Mouse (Mus musculus) kidney, embryonic 16.5 days (tissue): ENCODE measurements around the gene Rnf43. TPM values are rescaled to one million over a fixed set of nuclear protein-coding genes. Genes with fewer than 3 reads are reported as not detected.

Experiments
- ATAC-seq: fragments of 200-750 bp; cut with Nextera tagmentation; 2 replicates; pipeline ENCODE4 v1.8.0; 2017; ENCODE audit warnings: moderate TSS enrichment; ENCODE audit not compliant: low FRiP score, low TSS enrichment
- H3K27ac ChIP-seq: fragments of 300-500 bp; sonication (generic); 2 replicates; pipeline ENCODE4 v1.5.1; 2014; ENCODE audit warnings: low read length
- H3K27me3 ChIP-seq: fragments of 300-500 bp; sonication (generic); 2 replicates; pipeline ENCODE4 v1.6.1; 2014; ENCODE audit warnings: low read length, control low read depth, mixed read lengths; ENCODE audit not compliant: insufficient read depth
- H3K36me3 ChIP-seq: fragments of 300-500 bp; sonication (generic); 2 replicates; pipeline ENCODE4 v1.6.1; 2014; ENCODE audit warnings: low read length, control low read depth, mixed read lengths; ENCODE audit not compliant: insufficient read depth
- H3K4me1 ChIP-seq: fragments of 300-500 bp; sonication (generic); 2 replicates; pipeline ENCODE4 v1.6.1; 2014; ENCODE audit warnings: low read length, control low read depth, mixed read lengths; ENCODE audit not compliant: insufficient read depth
- H3K4me2 ChIP-seq: fragments of 300-500 bp; sonication (generic); replicated peaks from 2 replicates; pipeline ENCODE4 v1.6.1; 2014; ENCODE audit warnings: low read depth, low read length
- H3K4me3 ChIP-seq: fragments of 300-500 bp; sonication (generic); 2 replicates; pipeline ENCODE4 v1.5.1; 2014; ENCODE audit warnings: mild to moderate bottlenecking, low read length
- H3K9ac ChIP-seq: fragments of 300-500 bp; sonication (generic); replicated peaks from 2 replicates; pipeline ENCODE4 v1.6.1; 2014; ENCODE audit warnings: low read length
- H3K9me3 ChIP-seq: fragments of 300-500 bp; sonication (generic); 2 replicates; pipeline ENCODE4 v1.6.1; 2016; ENCODE audit warnings: low read length, control low read depth
- WGBS: fragments of 180-500 bp; shearing (Covaris S2); extraction: QIAGEN DNeasy Blood & Tissue Kit; methylation state at CpG from one replicate; pipeline ENCODE4 v1.1.7; 2014; 5-methylcytosine and 5-hydroxymethylcytosine counted together
- polyA plus RNA-seq: library from polyadenylated mRNA; unstranded; fragments of >200 nt; fragmentation: Nextera tagmentation; extraction: Ambion mirVana; gene quantifications from 2 replicates; pipeline ENCODE4 v1.2.1, GENCODE M21; 2015

Rnf43 gene
- polyA plus RNA-seq, 1 experiment from 2014 or later, result 7.2 TPM

- H3K9me3 ChIP-seq, result no peaks in the 10 kb centered on the region
- H3K36me3 ChIP-seq, result no peaks in the 10 kb centered on the region
- 57% methylated on average over 11 of the region's 11 CpGs for WGBS
- H3K4me3 ChIP-seq, result no peak overlapping the region
- peaks cover 8% of the 10 kb centered on the region; the same call in 1 of the 2 replicates for H3K4me1 ChIP-seq
- H3K9ac ChIP-seq, result no peak overlapping the region
- no peak overlapping the region for H3K27ac ChIP-seq
- no peak overlapping the region for H3K4me2 ChIP-seq
- H3K27me3 ChIP-seq, result peaks cover 69% of the 10 kb centered on the region
- no peak for ATAC-seq
Observed at GRCm38 (mm10) chr11:87761181-87761721, 98.7 kb downstream of the Rnf43 start.

- Histone ChIP-seq H3K9ac (no peak overlapping the region), H3K36me3 (no peaks in the 10 kb centered on the region), H3K4me2 (no peak overlapping the region), H3K27me3 (peaks cover 74% of the 10 kb centered on the region), H3K4me3 (no peak overlapping the region), H3K27ac (no peak overlapping the region), H3K4me1 (peaks cover 8% of the 10 kb centered on the region; the same call in 1 of the 2 replicates), H3K9me3 (no peaks in the 10 kb centered on the region)
- 74% methylated on average over 14 of the region's 14 CpGs for WGBS
- ATAC-seq, result no peak
Observed at GRCm38 (mm10) chr11:87761806-87762701, 99.5 kb downstream of the Rnf43 start.

DNA sequence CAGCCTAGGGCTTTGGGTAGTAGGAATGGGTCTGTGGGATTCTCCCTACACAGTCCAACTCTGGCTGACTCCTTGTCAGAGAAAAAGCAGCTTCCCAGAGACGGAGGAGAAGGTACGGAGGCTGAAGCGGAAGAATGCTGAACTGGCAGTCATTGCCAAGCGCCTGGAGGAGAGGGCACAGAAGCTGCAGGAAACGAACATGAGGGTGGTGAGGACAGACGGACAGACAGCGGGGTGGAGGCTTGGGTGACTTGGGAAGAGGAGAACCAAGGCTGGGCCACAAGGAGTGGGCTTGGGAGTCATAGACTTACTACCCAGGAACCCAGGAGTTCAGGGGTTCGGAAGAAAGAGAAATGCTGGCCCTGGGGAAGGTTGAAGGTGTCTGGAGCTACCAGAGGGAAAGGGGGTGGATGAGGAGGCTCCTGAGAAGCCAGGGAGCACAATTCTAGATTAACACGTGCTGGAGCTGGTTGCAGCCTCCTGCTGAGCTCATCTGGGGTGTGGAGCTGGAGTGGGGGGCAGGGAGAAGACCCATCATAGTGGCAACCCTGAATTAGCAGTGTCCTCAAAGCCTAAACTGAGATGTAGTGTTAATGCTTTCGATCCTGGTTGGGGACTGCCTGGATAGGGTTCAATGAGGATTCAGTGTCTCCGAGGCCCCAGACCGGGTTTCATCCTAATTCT is 100.3 kb downstream of the Rnf43 start:
- peaks cover 74% of the 10 kb centered on the region for H3K27me3 ChIP-seq
- no peaks in the 10 kb centered on the region for H3K9me3 ChIP-seq
- no peak overlapping the region for H3K4me3 ChIP-seq
- no peaks in the 10 kb centered on the region for H3K36me3 ChIP-seq
- peaks cover 8% of the 10 kb centered on the region; the same call in 1 of the 2 replicates for H3K4me1 ChIP-seq
- H3K4me2 ChIP-seq, result no peak overlapping the region
- 47% methylated on average over 12 of the region's 12 CpGs for WGBS
- no peak for ATAC-seq
- H3K27ac ChIP-seq, result no peak overlapping the region
- H3K9ac ChIP-seq, result no peak overlapping the region

- H3K36me3 ChIP-seq, result no peaks in the 10 kb centered on the region
- peaks cover 8% of the 10 kb centered on the region; the same call in 1 of the 2 replicates for H3K4me1 ChIP-seq
- H3K4me2 ChIP-seq, result peak overlapping the region; percentile 97
- H3K4me3 ChIP-seq, result peak overlapping the region; percentile 57
- H3K27me3 ChIP-seq, result peaks cover 74% of the 10 kb centered on the region
- 2% methylated on average over 17 of the region's 17 CpGs for WGBS
- no peak overlapping the region for H3K27ac ChIP-seq
- no peaks in the 10 kb centered on the region for H3K9me3 ChIP-seq
- ATAC-seq, result peak; percentile 72
- peak overlapping the region; percentile 76 for H3K9ac ChIP-seq
Observed at GRCm38 (mm10) chr11:87763511-87763987, 101.0 kb downstream of the Rnf43 start.

GRCm38 (mm10) chr11:87763988-87764876 is 101.7 kb downstream of the Rnf43 start:
- Histone ChIP-seq H3K9me3 (no peaks in the 10 kb centered on the region), H3K4me3 (peak overlapping the region; percentile 57), H3K27me3 (peaks cover 74% of the 10 kb centered on the region), H3K4me1 (peaks cover 8% of the 10 kb centered on the region; the same call in 1 of the 2 replicates), H3K9ac (peak overlapping the region; percentile 76), H3K4me2 (peak overlapping the region; percentile 97), H3K36me3 (no peaks in the 10 kb centered on the region), H3K27ac (no peak overlapping the region)
- under 1% methylated on average over 64 of the region's 65 CpGs for WGBS
- peak; percentile 49 for ATAC-seq

- H3K27ac ChIP-seq, result no peak overlapping the region
- H3K9ac ChIP-seq, result no peak overlapping the region
- peaks cover 30% of the 10 kb centered on the region for H3K27me3 ChIP-seq
- WGBS, result 79% methylated on average over 4 of the region's 4 CpGs
- 0 out of 2 replicates have a peak, but pooled peaks cover 3% of the 10 kb centered on the region for H3K4me1 ChIP-seq
- H3K4me3 ChIP-seq, result no peak overlapping the region
- ATAC-seq, result no peak
- no peaks in the 10 kb centered on the region for H3K9me3 ChIP-seq
- H3K4me2 ChIP-seq, result no peak overlapping the region
- no peaks in the 10 kb centered on the region for H3K36me3 ChIP-seq
Observed at GRCm38 (mm10) chr11:87768745-87769144, 106.2 kb downstream of the Rnf43 start.

DNA sequence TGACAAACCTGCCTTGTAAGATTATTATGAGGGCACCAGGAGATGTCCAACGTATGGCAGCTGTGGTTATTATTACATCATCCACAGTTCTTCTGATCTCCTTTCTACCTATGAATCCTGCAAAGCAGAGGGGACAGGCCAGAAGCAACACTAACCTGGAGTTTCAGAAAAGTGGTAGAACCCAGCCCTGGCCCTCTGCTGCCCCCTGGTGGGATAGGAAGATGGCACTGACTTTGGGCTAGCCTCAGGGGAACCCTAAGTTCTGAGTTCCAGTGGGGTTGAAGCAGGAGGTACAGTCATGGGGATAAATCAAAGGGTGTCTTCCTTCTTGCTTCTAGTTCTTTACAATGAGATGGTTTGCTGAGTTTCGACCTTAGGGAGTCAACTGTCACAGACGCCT is 108.5 kb downstream of the Rnf43 start:
- H3K9ac ChIP-seq, result no peak overlapping the region
- H3K27ac ChIP-seq, result no peak overlapping the region
- H3K4me3 ChIP-seq, result no peak overlapping the region
- peaks cover 8% of the 10 kb centered on the region for H3K27me3 ChIP-seq
- ATAC-seq, result no peak
- H3K36me3 ChIP-seq, result no peaks in the 10 kb centered on the region
- no peaks in the 10 kb centered on the region for H3K9me3 ChIP-seq
- no peak overlapping the region for H3K4me2 ChIP-seq
- 58% methylated on average over 3 of the region's 3 CpGs for WGBS
- H3K4me1 ChIP-seq, result no peaks in the 10 kb centered on the region

GRCm38 (mm10) chr11:87772354-87772753 is 109.8 kb downstream of the Rnf43 start:
- Histone ChIP-seq H3K4me1 (0 out of 2 replicates have a peak, but pooled peaks cover 3% of the 10 kb centered on the region), H3K4me2 (no peak overlapping the region), H3K36me3 (no peaks in the 10 kb centered on the region), H3K4me3 (no peak overlapping the region), H3K9me3 (no peaks in the 10 kb centered on the region), H3K27ac (no peak overlapping the region), H3K9ac (no peak overlapping the region), H3K27me3 (no peaks in the 10 kb centered on the region)
- no peak for ATAC-seq
- 93% methylated on average over 3 of the region's 3 CpGs for WGBS
